Mouse (Mus musculus): ENCODE data around the gene Slc6a6. TPM values are rescaled to one million over a fixed set of nuclear protein-coding genes. Genes with fewer than 3 reads are reported as not detected.
A peak's percentile ranks its signal among the peaks of the same experiment; 100 is the strongest.

Slc6a6 gene
- total RNA-seq, 2 experiments from 2014 or later, result 160 to 173 TPM

GRCm38 (mm10) chr6:91754098-91754497 lies 70.2 kb downstream of the Slc6a6 start:
- intact Hi-C loops (cut with DNase I), result no loop called here

GRCm38 (mm10) chr6:91754845-91755244 lies 71.0 kb downstream of the Slc6a6 start:
- DNase-seq, result no peak
- intact Hi-C loops (cut with DNase I), result no loop called here

More at GRCm38 (mm10) chr6:91754098-91754497, 70.2 kb downstream of the Slc6a6 start:
- DNase-seq, result no peak

GRCm38 (mm10) chr6:91762051-91762742 lies 78.3 kb downstream of the Slc6a6 start:
- intact Hi-C loops (cut with DNase I), result no loop called here

GRCm38 (mm10) chr6:91767550-91767949 lies 83.7 kb downstream of the Slc6a6 start:
- DNase-seq, result no peak
- intact Hi-C loops (cut with DNase I), result no loop called here

More at GRCm38 (mm10) chr6:91762051-91762742, 78.3 kb downstream of the Slc6a6 start:
- no peak for DNase-seq

DNA sequence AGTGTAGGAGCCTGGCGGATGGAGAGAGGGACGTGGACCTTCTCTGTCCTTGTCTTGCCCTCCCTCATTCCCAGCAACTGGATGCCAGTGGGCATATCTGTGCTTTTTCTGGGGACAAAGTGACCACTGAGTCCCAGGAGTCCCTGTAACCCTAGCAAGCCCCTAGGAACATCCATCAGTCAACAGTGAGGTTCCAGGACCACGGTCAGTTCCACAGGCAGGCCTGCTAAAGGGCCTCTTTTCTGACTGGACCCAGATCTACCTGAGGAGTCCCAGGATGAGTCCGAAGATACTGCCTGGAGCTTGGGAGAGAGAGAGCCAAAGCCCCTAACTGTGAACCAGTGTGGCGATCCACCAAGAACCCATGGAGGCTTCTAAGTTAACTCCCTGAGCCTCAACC lies 90.1 kb downstream of the Slc6a6 start:
- no peak for DNase-seq
- intact Hi-C loops (cut with DNase I), result no loop called here

GRCm38 (mm10) chr6:91776543-91776942 lies 92.7 kb downstream of the Slc6a6 start:
- intact Hi-C loops (cut with DNase I), result loop anchor here (1.0 to 2.0 kb wide), 2 partner anchors 76 to 290 kb away; no protein-coding TSS in a partner anchor
- peak; percentile 74 to 80 for DNase-seq

DNA sequence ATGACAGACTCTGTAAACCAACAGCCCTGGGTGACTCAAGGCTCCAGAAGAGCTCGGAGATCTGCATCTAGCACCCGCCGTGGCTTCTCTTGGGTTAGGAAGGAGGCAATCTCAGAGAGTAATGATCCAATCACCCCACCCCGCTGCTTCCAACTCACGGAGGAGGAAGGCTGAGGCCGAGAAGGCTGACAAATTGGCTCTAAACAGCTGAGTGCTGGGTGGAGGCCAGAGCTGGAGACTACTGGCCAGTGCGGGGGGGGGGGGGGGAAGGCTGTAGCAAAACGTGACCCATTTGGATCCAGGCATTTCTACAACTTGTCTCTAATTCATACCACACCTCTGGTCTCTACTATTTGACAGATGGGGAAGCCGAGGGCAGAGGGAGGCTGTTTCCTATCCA lies 95.4 kb downstream of the Slc6a6 start:
- no peak for DNase-seq
- intact Hi-C loops (cut with DNase I), result no loop called here

GRCm38 (mm10) chr6:91785018-91785417 lies 101.2 kb downstream of the Slc6a6 start:
- peak; percentile 86 to 88 for DNase-seq
- intact Hi-C loops (cut with DNase I), result no loop called here

DNA sequence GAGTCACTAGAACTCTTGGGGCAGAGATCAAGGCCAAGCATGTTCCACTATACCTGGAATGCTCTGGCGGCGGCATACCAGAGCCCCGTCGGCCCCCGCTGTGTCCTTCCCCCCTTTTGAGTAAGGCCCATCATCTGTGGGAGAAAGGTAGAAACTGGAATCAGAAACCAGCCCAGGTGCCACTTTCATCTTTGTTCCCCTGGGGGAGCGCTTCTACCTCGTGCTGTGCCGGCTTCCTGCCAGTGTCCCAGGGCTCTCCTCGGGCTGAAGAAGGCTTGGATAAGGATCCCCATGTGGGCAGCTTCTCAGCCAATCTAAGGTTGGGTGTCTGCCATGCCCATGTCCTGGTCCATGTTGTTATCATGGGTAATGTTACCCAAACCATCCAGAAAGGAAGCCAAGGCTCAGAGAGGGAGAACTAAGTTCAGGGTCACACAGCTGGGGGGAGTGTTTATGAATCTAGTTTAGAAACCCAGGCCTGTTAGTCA lies 104.5 kb downstream of the Slc6a6 start:
- peak in 1 of 2 experiments; percentile 57 for DNase-seq
- intact Hi-C loops (cut with DNase I), result no loop called here

GRCm38 (mm10) chr6:91795640-91796039 lies 111.8 kb downstream of the Slc6a6 start:
- no peak for DNase-seq
- intact Hi-C loops (cut with DNase I), result no loop called here

GRCm38 (mm10) chr6:91796064-91796463 lies 112.2 kb downstream of the Slc6a6 start:
- intact Hi-C loops (cut with DNase I), result no loop called here
- DNase-seq, result peak; percentile 58 to 59

- intact Hi-C loops (cut with DNase I), result no loop called here
These were observed 112.9 kb downstream of the Slc6a6 start for GRCm38 (mm10) chr6:91796736-91797135.

GRCm38 (mm10) chr6:91798496-91798895 lies 114.6 kb downstream of the Slc6a6 start:
- no peak for DNase-seq
- intact Hi-C loops (cut with DNase I), result no loop called here

More at GRCm38 (mm10) chr6:91796736-91797135, 112.9 kb downstream of the Slc6a6 start:
- no peak for DNase-seq

DNA sequence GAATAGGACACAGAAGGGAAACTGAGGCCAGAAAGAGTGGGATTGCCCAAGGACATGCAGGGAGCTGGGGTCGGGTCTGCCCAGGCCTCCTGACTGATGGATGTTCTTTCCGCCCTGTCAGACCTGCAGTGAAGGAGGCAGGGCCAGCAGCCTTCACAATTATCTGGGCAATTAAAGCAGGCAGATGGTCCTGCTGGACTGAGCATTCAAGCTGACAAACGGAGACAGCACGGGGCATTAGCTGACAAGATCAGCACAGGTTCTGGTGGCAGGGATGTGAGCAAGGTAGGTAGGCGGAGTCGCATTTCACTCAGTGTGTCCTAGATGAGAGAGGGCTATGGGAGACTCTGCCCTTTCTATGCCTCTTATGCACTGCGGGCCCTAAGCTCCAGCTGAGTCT lies 120.3 kb downstream of the Slc6a6 start:
- intact Hi-C loops (cut with DNase I), result no loop called here
- DNase-seq, result no peak

- intact Hi-C loops (cut with DNase I), result no loop called here
- peak in 1 of 2 experiments; percentile 46 for DNase-seq
These were observed 123.3 kb downstream of the Slc6a6 start for GRCm38 (mm10) chr6:91807169-91807568.

GRCm38 (mm10) chr6:91808022-91808421 lies 124.2 kb downstream of the Slc6a6 start:
- DNase-seq, result no peak
- intact Hi-C loops (cut with DNase I), result no loop called here

Other genes with a start within 250 kb of the Slc6a6 start
- gene Chchd4, start 210.5 kb upstream of the Slc6a6 start, total RNA-seq (2021), result 10 to 100 TPM; 16.9 to 17.4 TPM
- 10 to 100 TPM; 27.0 to 28.4 TPM for gene Tmem43, start 210.3 kb upstream of the Slc6a6 start, total RNA-seq (2021)
- gene Xpc, start 168.2 kb upstream of the Slc6a6 start, total RNA-seq (2021), result 10 to 100 TPM in 1 of 2 experiments, 1 to 10 TPM in 1; 9.9 to 11.4 TPM
- 10 to 100 TPM; 64.7 to 69.5 TPM for gene Lsm3, start 168.1 kb upstream of the Slc6a6 start, total RNA-seq (2021)
- gene Grip2, start 143.2 kb downstream of the Slc6a6 start, total RNA-seq (2021), result 10 to 100 TPM; 10.2 to 21.4 TPM
- gene Ccdc174, start 194.0 kb downstream of the Slc6a6 start, total RNA-seq (2021), result 10 to 100 TPM; 11.4 to 14.0 TPM
- gene 4930590J08Rik, start 218.8 kb downstream of the Slc6a6 start, total RNA-seq (2021), result 1 to 10 TPM in 1 of 2 experiments, under 1 TPM in 1; 0.67 to 1.1 TPM

All from heart, postnatal 10 days (tissue).